Mouse (Mus musculus) cerebellum, adult 9-10 months (tissue): ENCODE data around the gene Pccb.

Experiments used
- DNase-seq: peaks from one replicate; pipeline ENCODE4 v3.0.0; 2022

Pccb gene

DNA sequence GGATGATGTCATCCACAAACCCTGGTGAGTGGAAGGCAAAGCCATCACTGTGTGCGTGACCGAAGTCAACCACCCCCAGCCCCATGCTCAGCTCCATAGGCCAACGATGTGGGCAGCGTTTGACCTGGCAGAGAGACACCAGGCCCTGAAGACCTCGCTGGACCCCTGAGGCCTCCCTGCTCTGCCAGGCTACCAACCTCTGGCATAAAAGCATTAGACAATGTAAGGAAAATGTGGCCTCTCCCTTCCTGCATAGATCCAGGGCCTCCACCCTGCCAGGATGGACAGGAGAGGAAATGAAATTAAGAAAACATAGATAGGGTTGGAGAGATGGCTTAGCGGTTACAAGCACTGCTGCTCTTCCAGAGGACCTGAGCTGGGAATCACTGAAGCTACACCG lies 51.9 kb downstream of the Pccb start:
- no peak for DNase-seq

DNA sequence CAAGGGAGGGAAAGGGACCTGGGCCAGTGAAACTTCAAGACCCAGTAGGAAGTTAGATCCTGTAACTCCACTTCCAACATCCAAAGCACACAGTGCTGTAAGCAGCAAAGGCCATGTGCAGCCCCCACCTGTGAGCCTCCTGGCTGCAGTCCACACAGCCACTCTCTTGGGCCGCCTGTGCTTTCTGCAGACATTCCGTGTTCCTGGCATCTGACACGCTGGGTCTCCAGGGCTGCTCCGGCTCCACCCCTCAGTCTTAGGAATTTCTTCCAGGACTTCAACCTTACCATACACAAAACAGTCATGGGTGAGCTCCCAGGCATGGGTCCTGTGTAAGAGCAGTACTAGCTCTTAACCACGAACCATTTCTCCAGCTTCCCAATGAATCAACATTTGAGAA lies 55.4 kb downstream of the Pccb start:
- DNase-seq: no peak

DNA sequence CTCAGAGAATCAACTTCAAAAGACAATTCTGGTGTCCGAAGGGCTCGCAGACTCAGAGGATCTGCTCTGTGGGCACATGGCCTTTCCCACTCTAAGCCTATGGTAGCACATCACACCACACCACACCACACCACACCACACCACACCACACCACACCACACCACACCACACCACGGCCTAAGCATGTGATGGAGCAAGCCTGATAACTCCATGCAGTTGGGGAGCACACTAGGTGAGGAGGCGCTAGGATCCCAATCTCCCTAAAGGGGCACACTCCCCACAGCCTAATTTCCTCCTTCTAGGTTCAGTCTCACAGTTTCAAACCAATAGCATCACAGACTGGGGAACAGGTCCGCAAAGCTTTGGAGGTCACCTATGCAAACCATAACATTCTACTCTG lies 56.0 kb downstream of the Pccb start:
- DNase-seq: no peak

DNA sequence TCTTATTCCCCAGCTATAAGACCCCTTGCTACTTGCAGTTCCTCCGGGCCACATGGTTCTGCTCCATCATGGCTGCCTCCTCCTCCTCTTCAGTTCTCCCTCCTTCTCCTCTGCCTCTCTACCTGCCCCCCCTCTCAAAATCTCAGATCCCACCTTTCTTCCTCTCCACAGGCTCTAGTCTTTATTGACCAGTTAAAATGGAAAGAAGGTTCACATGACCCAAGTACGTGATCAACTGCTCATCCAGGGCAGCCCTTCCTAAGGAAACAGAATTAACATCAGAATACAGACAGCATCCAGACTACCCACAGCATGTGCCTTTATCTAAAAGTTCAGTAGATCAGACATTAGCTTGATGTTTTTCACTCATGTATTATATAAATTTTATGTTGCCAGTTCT lies 65.2 kb downstream of the Pccb start:
- DNase-seq: no peak

DNA sequence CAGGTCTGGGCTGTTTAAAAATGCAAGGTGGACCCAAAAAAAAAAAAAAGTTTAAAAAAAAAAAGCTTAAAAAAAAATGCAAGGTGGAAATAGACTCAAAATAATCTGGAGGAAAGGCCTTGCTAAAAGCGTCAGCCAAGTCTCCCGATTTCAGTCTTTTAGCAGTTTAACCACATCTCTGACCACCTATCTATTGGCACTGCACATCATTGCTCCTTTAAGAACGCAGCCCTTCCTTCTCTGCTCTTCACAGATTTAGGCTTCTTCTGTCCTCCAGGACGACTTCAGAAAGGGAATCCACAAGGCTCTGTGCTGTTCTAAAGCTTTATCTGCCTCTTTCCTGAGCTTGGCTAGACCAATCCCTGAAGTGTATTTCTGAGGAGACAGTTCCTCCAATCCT lies 70.6 kb downstream of the Pccb start:
- no peak for DNase-seq

DNA sequence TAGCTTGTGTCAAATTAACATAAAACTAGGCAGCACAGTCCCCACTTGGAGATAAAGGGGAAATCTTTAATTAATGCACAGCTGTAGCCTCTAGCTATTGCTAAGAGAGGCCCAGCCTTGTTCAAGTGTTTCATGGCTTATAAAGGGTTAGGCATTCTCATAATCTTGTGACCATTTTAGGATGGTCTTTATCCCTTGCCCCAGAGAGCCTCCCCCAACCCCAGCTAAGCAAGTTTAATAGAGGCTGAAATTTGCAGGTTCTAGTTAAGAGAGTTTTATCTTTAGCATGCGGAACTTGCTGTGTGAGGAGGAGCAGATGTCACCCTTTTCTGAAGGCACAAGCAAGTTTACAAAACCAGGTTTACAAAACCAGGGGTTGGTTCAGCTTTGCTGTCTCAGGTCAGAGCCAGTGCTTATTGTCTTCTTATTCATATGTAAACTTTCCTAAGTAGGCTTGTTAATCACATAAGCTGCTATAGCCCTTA lies 71.2 kb downstream of the Pccb start:
- DNase-seq: no peak

DNA sequence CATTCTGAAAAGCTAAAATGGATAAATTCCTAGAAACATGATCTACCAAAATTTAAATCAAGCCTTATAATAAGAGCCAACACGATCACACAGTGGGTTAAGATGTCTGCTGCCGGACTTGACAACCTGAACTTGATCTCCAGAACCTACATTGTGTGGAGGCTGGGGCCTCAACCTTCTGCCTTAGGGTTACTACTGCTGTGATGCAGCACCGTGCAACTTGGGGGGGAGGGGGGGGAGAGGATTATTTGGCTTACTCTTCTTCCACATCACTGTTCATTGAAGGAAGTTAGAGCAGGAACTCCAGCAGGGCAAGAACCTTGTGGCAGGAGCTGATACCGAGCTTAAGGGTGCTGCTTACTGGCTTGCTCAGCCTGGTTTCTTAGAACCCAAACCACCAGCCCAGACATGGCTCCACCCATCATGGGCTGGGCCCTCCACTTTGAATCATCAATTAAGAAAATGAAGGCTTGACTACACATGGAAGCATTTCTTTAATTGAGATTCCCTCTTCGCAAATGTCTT lies 71.7 kb downstream of the Pccb start:
- DNase-seq: no peak

DNA sequence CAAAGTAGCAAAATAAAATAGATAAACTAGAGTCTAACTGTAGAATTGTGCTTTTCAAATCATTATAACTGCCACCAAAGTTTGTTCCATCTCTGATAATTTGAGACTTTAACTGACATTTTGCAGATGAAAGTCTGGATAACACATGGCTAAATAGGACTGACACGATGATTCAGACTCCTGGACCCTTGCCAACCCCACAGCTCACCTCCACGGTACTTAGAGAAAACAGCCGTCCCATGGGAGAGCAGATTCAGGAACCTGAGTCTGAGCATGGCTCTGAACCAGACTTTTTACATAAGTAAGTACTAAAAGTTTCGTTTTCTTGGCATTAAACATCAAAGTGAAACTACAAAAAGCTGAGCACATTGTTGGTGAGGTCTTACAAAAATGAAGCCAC lies 83.2 kb downstream of the Pccb start:
- peak; percentile 76 for DNase-seq

DNA sequence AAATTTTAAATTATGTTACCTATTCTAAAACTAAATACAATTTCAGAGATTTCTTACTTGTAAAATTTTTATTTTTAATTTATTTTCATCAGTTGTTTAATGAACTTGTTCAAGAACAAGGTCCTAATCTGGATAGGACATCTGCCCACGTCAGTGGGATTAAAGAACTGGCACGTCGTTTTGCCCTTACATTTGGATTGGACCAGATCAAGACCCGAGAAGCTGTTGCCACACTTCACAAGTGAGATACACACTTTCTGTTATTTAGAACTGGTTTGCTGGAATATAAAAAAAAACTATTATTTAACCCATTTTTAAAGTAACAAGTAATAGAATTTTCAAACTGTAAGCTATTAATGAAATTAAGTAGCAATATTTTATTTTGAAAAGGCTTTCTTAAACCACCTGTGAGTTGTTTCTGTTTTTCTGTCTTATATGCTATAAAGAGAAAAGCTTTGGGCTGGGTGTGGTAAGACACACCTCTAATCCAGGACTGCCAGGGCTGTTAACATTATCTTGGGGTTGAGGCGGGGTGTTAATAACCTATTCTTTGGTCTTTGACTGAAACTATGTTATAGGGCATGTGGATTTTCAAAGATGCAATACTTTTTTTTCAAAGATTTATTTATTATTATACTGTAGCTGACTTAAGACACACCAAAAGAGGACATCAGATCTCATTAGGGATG lies 89.9 kb downstream of the Pccb start:
- DNase-seq: no peak

DNA sequence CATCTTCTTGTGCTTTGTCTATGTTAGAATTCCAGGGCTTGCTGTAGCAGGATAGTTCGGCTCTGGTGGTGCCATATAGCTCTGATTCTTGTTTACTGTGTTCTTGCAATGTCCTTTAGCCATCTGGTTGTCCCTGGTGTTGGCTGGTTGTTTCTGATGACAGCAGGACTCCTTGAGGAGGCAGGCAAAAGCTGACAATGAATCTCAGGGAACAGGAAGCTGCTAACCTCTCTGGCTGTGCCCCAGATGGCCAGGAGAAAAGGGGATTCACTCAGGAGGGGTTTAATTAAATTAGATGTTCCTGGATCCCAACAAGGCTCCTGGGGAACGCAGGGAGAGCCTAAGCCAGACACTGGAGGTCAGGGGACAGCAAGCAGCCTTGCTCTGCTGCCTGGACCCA lies 92.7 kb downstream of the Pccb start:
- peak; percentile 96 for DNase-seq
